Mouse (Mus musculus): Measurements from ENCODE around the gene Slc26a10.

Gene Slc26a10

GRCm38 (mm10) chr10:127132469-127132868, 48.0 kb downstream of the Slc26a10 start:
- no peak for DNase-seq (ENCODE audit: low spot score in 2 of 2)

DNA sequence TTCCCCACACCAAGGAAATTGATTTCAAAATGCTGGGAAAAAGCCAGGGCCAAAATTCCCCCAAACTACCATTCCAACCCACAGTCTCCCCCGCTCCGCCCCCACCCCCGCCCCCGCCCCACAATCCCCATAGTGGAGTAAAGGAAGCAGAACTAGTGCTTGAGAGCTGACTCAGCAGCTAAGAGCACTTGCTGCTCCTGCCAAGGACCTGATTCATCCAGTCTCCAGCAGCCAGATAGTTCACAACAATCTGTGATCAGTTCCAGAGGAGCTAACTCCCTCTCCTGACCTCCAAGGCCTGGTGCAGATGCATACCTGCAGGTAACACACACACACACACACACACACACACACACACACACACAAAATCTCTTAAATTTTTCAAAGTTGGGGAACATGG, 51.0 kb downstream of the Slc26a10 start:
- no peak for DNase-seq (ENCODE audit: low spot score in 2 of 2)

DNA sequence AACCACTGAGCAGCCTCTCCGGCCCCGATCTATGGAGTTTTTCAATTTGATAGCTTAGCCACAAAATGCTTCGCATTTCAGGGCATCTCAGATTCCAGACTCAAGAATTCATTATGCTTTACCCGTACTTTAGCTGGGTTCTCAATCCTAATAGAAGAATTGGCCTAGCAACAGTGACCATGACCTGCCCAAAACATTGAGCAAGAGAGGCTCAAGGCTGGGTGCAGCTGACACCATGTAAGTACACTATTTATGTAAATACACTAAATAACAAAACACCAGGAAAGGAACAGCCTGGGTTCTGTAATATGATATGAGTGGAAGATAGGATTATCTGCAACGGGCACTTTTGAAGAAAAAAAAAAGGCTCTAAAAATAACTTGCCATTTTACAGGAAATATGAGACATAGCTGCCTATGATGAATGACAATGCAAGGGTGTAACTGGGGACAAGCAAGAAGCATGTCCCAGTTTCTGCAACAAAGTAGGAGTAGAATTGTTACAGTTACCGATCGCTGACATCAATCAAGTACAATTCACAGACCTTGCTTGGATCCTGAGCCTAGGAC, 52.6 kb downstream of the Slc26a10 start:
- DNase-seq (ENCODE audit: low spot score in 2 of 2), result no peak

DNA sequence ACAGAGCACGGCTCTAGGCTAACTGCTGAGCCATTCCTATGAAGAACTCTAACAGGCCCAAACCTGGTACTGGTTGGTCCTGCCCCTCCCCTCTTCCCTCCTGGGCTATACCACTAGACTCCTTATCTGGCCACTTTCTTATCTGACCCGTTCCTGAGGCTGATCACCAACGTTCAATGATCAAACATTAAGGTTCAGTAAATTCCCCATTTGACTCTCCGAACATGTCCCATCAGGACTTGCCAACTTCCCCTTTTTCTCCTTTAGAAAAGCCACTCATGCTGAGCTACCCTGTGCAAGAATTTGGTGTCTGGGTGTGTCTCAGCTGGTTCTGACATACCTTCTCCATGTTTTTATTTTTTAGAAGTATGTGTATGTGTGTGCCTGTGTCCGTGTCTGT, 53.9 kb downstream of the Slc26a10 start:
- DNase-seq (ENCODE audit: low spot score in 2 of 2), result no peak

DNA sequence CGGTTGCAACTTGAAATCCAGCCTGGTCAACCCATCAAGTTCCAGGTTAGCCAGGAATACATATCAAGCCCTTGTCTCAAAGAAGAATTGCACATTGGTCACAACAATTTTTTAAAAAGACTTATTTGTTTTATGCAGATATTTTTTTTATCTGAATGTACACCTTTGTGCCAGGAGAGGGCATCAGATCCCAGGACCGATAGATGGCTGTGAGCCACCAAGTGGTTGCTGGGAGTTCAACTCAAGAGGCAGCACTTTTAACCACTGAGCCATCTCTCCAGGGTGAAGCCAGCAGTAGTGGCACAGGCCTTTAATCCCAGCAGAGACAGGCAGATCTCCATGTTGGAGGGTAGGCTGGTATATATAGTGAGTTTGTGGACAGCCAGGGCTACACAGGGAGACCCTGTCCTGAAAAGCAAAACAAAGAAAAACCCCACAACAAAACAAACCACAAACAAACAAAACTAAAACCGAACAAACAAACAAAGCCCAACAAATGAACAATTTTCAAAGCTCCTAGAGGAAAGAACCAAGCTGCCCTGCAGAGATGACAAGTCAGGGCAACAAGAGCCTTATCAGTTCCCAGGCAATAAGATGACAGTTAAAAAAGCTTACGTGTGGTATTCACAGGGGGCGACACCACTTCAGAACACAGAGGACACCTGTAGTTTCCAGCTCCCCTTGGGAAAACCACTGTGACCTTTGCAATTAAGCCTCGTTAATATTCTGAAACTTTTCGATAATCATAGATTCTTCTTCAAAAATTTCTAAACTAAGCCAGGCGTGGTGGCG, 55.0 kb downstream of the Slc26a10 start:
- peak; percentile 57 to 59 for DNase-seq (ENCODE audit: low spot score in 2 of 2)

DNA sequence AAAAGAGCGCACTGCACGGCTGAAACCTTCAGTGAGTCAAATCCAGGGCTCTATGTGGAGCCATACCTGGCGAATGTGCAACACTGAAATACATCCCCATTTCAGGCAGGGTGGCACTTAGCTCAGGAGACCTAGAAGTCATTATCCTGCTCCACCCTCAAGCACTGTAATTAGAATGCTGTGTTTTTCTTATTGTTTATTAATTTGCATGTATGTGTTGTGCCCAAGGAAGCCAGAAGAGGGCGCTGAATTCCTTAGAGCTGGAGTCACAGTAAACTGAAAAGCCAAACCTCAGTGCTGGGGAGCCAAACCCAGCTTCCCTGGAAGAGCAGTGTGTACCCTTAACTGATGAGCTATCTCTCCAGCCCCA, 57.0 kb downstream of the Slc26a10 start:
- DNase-seq (ENCODE audit: low spot score in 2 of 2), result peak; percentile 46 to 67

DNA sequence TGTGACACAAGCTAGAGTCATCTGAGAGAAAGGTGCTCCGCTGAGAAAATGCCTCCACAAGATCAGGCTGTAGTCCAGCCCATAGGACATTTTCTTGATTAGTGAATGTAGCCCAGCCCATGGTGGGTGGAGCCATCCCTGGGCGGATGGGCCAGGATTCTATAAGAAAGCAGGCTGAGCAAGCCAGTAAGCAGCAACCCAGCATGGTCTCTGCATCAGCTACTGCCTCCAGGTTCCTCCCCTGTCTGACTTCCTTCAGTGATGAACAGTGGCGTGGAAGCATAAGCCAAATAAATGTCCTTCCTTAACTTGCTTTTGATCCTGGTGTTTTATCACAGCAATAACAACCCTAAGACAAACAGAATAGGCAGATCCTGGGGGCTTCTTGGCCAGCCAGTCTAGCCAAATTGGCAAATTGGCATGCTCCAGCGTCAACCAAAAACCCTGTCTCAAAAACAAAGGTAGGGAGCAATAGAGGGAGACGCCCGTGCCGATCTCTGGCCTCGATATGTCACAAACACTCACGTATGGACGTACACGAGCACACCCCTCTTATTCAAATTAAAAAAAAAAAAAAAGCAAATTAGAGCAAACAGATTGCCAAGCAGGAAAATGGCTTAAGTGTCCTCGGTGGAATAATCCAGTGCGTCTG, 57.5 kb downstream of the Slc26a10 start:
- peak; percentile 27 to 51 for DNase-seq (ENCODE audit: low spot score in 2 of 2)

- DNase-seq (ENCODE audit: low spot score in 2 of 2), result no peak
Observed at GRCm38 (mm10) chr10:127122018-127122417, 58.4 kb downstream of the Slc26a10 start.

All from spleen, postnatal 36 days (tissue).